Mouse (Mus musculus) heart, postnatal 14 days (tissue): Measurements from ENCODE around the gene Clasrp. TPM values are rescaled to one million over a fixed set of nuclear protein-coding genes. Genes with fewer than 3 reads are reported as not detected.

Experiments used
- DNase-seq, 2 experiments: peaks; one replicate each; pipeline ENCODE4 v3.0.0; 2021 to 2022
- intact Hi-C: fragments of 180-260 bp; cut with DNase I; formaldehyde crosslinking; loops from one replicate; pipeline ENCODE4 v1.15.1; 2025
- total RNA-seq, 2 experiments: library from RNA; stranded (reverse); gene quantifications; 2 replicates each; pipeline ENCODE4 v1.2.3; 2021

The Clasrp gene
- total RNA-seq, 2 experiments from 2014 or later, result 21.5 to 22.6 TPM

DNA sequence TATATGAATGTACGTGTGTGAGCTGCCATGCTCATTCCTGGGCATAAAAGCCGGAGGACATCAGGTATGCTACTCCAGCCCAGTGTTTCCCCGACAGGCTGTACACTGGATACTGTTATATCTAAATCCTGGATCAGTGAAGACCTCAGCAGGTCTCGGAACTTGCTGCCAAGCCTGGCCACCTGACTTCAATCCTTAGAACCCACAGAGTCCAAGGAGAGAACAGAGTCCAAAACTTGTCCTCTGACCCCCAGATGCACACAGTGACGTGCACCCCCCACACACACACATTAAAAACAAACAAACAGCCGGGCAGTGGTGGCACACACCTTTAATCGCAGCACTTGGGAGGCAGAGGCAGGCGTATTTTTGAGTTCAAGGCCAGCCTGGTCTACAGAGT, 36.9 kb downstream of the Clasrp start:
- DNase-seq, result no peak
- intact Hi-C loops, result no loop called here

DNA sequence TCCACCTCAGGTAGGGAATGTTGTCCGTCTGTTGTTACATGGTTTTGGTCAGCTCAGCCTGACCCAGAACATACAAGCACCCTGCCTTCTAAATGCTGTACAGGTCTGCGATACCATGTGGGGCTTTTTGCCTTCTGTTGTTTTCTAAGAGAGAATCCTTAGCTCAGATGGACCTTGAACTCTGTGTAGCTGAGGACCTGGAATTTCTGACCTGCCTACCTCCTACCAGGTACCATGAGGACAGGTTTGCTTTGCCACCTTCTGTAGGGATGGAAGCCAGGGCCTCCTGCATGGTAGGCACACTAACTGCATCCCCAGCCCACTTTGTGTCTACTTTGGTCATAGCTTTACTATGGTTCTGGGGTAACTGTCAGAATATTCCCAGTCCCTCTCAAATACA, 38.5 kb downstream of the Clasrp start:
- intact Hi-C loops, result no loop called here

GRCm38 (mm10) chr7:19564455-19564854, 39.8 kb downstream of the Clasrp start:
- no peak for DNase-seq
- intact Hi-C loops, result no loop called here

More for the DNA sequence above, 38.5 kb downstream of the Clasrp start:
- DNase-seq, result no peak

- no peak for DNase-seq
- intact Hi-C loops, result no loop called here
Observed at GRCm38 (mm10) chr7:19563884-19564283, 40.4 kb downstream of the Clasrp start.

GRCm38 (mm10) chr7:19562643-19563410, 41.5 kb downstream of the Clasrp start, which contains the start of gene Ppp1r37:
Gene Ppp1r37, minus strand, starts transcription at chr7:19563076.
- peak in 1 of 2 experiments; percentile 45 for DNase-seq
- intact Hi-C loops, result no loop called here

DNA sequence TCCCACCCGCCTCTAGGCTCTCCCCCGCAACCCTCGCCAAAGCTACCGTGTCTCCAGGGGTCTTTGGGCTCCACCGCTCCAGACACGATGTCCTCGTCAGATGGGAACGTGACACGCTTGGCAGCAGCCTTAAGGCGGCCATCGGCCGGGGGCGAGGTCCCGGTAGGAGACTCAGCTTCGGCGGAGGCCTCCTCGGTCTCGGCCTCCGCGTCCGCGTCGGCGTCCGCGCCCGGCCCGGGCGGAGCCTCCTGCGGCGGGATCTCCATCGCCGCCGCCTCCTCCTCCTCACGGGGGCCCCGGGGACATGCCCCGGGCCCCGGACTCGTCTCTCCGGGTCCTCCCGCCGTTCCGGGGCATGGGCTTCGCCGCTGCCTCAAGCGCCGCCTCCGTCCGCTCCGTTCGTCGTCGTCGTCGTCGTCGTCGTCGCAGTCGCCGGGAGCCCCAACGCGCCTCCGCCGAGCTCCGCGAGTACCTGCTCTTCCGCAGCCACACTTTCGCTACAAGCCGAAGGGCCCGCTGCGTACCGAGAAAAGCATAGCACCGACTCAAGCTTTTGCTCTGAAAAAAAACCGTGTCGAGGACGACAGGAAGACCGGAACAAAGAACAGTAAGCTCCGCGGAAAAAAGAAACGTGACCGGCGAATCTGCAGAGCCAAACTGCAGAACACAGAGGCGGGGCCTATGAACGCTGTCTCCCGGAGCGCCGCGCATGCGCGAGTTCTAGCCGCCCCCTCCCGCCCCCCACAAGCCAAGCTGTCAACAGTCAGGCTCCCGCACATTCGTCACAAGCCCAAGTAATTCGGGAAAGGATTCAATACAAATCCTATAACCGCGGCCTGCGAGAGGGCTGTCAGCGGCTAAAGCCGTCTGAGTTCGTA, 42.3 kb downstream of the Clasrp start:
- intact Hi-C loops, result no loop called here
- DNase-seq, result peak; percentile 94

DNA sequence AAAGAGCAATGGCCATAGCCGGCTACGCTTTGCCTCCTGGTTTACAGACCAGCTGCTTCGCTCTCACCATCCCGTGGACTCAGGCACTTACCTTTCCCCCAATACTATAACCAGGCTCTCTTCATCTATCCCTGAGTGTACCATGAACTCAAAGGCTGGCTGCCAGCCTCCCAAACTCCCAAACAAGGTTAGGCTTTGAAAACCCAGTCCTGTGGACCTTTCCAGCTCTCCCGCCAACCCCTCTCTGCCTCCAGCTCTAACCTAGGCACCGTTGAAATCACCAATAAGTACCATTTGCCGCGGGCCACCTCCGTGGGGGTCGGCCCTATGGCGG, 42.9 kb downstream of the Clasrp start:
- DNase-seq, result no peak
- intact Hi-C loops, result no loop called here

DNA sequence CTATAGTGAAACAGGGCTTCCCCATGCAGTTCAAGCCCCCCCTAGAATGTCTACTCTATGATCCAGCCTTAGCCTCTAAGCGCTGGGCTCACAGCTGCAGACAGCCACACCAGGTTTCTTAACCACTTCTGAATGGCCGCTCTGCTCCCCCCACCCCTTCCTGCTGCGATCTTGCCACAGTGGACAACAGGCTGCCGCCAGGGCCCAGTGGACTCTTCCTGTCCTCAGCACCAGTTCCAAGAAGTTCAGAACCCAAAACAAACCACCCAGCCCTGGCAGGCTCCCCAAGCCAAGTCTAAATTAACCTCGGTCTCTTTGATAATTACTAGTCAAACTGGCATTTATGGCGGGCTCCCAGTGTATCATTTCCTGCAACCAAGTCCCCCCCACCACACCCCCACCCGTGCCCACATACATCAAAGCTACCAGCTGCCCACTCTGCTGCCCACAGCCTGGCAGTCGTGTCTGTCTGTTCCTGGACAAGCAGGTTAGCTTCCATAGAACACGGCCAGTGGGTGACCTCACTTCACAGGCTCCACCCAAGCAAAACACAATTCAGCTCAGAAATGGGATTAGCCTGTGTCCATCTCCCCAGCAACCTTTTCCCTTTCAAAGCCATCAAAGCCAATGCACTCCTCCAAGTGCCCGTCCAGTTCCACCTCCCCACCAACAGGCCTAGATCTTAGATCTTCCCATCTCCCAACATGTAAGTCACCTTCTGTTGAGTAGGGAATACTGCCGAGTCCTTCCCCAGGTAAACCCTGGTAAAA, 43.6 kb downstream of the Clasrp start:
- intact Hi-C loops, result no loop called here
- DNase-seq, result no peak

- intact Hi-C loops, result no loop called here
- DNase-seq, result no peak
Observed at GRCm38 (mm10) chr7:19558965-19559364, 45.3 kb downstream of the Clasrp start.

DNA sequence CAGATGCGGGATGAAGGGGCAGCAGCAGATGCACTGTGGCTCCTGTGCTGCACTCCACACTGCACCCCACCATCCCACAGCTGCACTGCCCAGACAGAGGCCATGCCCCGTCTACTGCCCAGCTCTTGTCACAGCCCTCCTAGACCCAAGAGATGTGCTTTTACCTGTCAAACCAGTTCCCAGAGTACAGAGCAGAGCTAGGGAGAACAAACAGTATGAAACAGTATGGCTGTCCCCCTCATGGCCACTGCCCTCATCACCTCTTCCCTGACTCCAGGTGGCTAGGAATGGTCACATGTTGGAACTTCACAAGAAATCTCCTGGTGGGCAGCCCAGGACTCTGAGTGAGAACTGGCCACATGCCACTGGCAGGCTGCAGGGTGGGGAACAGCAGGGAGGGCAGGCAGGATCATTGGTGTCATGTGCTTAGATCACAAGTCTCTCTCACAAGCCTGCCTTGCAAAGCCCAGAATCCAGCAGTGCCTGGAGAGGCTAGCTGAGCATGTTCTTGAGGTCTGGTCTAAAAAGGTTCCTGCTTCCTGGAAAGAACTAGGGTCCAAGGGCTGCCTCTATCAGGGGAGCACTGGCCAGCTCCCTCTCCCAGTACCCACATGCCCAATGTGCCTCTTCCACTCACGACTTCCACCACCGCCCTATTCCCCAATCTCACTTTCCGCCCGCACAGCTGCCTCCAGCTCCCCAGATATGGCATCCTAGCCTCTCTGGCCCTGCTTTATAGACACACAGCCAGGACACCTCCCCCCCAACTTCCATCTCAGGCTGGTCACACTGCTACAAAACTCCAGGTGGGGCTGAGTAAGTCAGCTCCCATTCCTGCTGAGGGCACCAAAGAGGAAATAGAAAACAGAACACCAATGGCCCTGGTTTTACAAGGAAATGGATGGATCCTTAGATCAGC, 46.0 kb downstream of the Clasrp start:
- intact Hi-C loops, result no loop called here
- DNase-seq, result peak in 1 of 2 experiments; percentile 47

GRCm38 (mm10) chr7:19557086-19557485, 47.2 kb downstream of the Clasrp start:
- intact Hi-C loops, result no loop called here
- DNase-seq, result no peak

GRCm38 (mm10) chr7:19554168-19554567, 50.1 kb downstream of the Clasrp start:
- no peak for DNase-seq
- intact Hi-C loops, result no loop called here

- intact Hi-C loops, result no loop called here
- DNase-seq, result no peak
Observed at GRCm38 (mm10) chr7:19552443-19552842, 51.8 kb downstream of the Clasrp start.

- intact Hi-C loops, result no loop called here
- no peak for DNase-seq
Observed at GRCm38 (mm10) chr7:19551634-19552033, 52.7 kb downstream of the Clasrp start.

DNA sequence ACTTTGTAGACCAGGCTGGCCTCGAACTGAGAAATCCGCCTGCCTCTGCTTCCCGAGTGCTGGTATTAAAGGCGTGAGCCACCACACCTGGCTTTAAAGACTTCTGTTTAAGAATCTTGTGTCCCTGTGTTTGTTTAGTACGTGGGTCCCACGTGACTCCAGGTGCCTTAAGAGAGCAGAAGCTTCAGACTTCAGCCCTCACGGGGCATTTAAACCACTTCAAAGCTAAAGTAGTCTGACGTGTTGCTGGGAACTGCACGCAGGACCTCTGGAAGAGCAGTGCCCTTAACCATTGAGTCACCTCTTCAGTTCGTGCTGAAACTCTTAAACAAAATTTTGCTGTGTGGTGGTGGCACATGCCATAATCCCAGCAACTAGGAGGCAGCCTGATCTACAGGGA, 54.9 kb downstream of the Clasrp start:
- intact Hi-C loops, result no loop called here

DNA sequence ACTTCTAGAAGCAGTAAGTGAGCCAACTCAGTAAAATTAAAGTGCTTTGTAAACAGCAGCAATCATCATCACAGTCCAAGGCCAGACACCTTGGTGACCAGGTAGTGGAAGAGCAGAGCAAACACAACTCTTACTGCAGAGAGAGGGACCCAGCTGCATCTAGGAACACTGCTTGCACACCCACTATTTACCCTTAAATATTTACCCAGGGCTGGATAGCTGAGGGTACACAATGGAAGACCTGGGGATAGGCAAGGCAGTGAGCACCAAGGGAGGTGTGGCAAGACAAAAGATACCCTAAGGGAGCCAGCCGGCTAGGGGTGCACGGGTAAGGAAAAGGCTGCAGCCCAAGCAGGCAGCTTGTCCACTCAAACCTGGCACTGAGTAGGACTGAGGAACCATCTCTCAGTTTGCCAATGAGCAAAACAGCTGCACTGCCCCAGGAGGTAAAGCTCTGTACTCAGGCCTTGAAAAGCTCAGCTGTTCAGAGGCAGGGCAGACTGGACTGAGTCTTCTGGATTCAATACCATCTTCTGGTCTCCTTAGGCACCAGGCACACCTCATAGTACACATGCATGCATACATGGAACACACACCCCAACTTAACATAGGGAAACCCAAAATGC, 56.8 kb downstream of the Clasrp start:
- DNase-seq, result no peak
- intact Hi-C loops, result no loop called here

More for the DNA sequence above, 54.9 kb downstream of the Clasrp start:
- no peak for DNase-seq

- intact Hi-C loops, result no loop called here
- DNase-seq, result no peak
Observed at GRCm38 (mm10) chr7:19546007-19546406, 58.3 kb downstream of the Clasrp start.

DNA sequence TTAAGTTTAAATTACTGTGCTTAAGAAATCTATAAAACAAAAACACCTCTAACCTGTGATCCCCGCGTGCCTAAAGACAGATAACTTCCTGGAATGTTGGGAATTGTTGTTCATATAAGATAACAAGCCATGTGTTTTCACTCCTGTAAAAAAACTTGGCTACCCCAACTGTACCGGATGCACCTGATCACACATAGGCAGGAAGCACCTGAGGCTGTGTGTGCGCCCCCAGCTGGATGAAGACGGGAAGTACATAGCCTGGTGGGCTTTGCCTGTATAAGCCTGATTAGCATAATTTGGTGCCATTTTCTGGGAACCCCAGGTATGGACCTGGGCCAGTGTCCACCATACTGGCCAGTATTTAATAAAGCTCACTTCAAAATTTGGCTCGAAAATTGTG, 60.7 kb downstream of the Clasrp start:
- intact Hi-C loops, result no loop called here
- peak in 1 of 2 experiments; percentile 48 for DNase-seq

DNA sequence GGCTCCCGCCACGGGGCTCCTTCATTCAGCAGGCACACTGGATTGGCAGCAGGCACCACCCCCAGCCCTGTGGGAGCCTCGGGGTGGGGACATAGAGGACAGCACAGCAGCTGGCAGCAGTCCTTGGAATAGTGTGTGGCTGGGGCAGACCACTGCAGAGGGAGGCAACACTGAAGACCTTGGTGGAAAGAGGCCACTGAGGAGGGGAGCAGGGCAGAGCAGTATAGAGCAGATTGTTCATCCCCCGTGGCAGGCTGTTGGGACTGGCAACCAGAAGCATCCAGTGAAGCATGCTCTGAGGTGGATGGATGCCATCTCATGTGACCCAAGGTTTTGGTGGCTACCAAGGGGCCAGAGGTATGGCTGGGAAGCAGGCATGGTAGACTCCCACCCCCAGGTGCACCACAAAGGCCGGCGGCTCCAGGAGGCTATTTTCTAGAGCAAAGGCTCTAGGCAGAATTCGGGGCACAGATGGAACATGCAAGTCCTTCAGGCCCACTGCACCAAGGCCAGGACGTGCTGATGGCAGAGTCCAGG, 62.1 kb downstream of the Clasrp start:
- peak in 1 of 2 experiments; percentile 26 for DNase-seq
- intact Hi-C loops, result no loop called here
